In the genomic region with DNA sequence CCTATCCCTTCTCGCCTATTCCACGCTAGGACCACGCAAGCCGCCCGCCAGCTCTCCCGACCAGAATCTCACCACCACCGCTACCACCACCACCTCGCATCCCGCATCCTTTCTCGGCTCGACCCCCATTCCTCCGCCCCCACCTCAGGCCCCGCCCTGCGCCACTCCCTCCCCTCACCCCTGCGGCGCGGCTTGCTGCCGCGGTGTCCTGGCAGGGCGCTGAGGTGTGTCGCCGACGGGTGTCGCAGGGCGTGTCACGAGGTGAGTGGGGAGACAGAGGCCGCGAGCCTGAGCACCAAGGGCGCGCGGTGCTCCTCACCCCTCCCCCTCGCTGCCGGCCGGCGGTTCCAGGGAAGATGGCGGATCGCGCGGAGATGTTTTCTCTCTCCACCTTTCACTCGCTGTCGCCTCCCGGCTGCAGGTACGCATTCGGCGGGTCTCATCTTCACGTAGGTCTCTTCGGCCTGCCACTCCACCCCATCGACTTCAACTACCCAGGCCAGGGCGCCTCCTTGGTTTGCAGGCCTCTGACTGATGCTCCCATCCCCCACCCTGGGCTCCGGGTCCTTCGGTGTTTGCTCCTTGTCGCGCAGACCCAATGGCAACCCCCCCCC, we compare ENCODE assay signal across 8 mouse cellular contexts. TPM values are rescaled to one million over a fixed set of nuclear protein-coding genes. Genes with fewer than 3 reads are reported as not detected.
DNase-seq lines count a peak whose midpoint lies in the region; ATAC-seq and TF ChIP-seq lines count a peak whose summit lies in the region.

Gene Mapk8ip2, plus strand, starts transcription at position 49 of the 614 bp plus-strand sequence.

- H3K4me2 ChIP-seq in heart, embryonic 12.5 days, result peak within 1 kb of the TSS; percentile 91
- peak within 1 kb of the TSS; percentile 95 for H3K4me2 ChIP-seq in embryonic facial prominence, embryonic 13.5 days
- peak within 1 kb of the TSS; percentile 69 for H3K4me2 ChIP-seq in intestine, postnatal 0 days (replicated peaks; ENCODE audit: low read depth)
- H3K4me2 ChIP-seq in midbrain, embryonic 13.5 days (replicated peaks), result peak within 1 kb of the TSS; percentile 77

- H3K9ac ChIP-seq in heart, embryonic 12.5 days, result peak within 1 kb of the TSS; percentile 42; the same call in 1 of the 2 replicates
- H3K9ac ChIP-seq in embryonic facial prominence, embryonic 13.5 days, result peak within 1 kb of the TSS; percentile 59
- H3K9ac ChIP-seq in intestine, postnatal 0 days (ENCODE audit: low read depth, low read length), result no peak within 1 kb of the TSS
- peak within 1 kb of the TSS; percentile 90 for H3K9ac ChIP-seq in midbrain, embryonic 13.5 days (replicated peaks)

- no peak for TF ChIP-seq CTCF in intestine, postnatal 0 days (IDR thresholded peaks at IDR 0.05; ENCODE audit: low read depth)

- no peak within 1 kb of the TSS for H3K27ac ChIP-seq in heart, embryonic 12.5 days (ENCODE audit: poor library complexity, severe bottlenecking)
- H3K27ac ChIP-seq in embryonic facial prominence, embryonic 13.5 days, result no peak within 1 kb of the TSS
- no peak within 1 kb of the TSS for H3K27ac ChIP-seq in intestine, postnatal 0 days (ENCODE audit: low read depth, low read length)
- peak within 1 kb of the TSS; percentile 87 for H3K27ac ChIP-seq in midbrain, embryonic 13.5 days

- peaks cover 87% of the 10 kb centered on the region for H3K27me3 ChIP-seq in heart, embryonic 12.5 days (replicated peaks)
- H3K27me3 ChIP-seq in embryonic facial prominence, embryonic 13.5 days, result peaks cover 31% of the 10 kb centered on the region
- peaks cover 28% of the 10 kb centered on the region for H3K27me3 ChIP-seq in intestine, postnatal 0 days (replicated peaks; ENCODE audit: control insufficient read depth, insufficient read depth, low read length)
- peaks cover 10% of the 10 kb centered on the region; the same call in 1 of the 2 replicates for H3K27me3 ChIP-seq in midbrain, embryonic 13.5 days

- peak within 1 kb of the TSS; percentile 52 for H3K4me3 ChIP-seq in heart, embryonic 12.5 days
- H3K4me3 ChIP-seq in embryonic facial prominence, embryonic 13.5 days, result peak within 1 kb of the TSS; percentile 52
- peak within 1 kb of the TSS; percentile 39 for H3K4me3 ChIP-seq in intestine, postnatal 0 days (ENCODE audit: low read depth, low read length)
- peak within 1 kb of the TSS; percentile 79 for H3K4me3 ChIP-seq in midbrain, embryonic 13.5 days (replicated peaks)

- WGBS in heart, embryonic 12.5 days, result under 1% methylated on average over 53 of the region's 53 CpGs
- 1% methylated on average over 53 of the region's 53 CpGs for WGBS in embryonic facial prominence, embryonic 13.5 days
- under 1% methylated on average over 50 of the region's 53 CpGs for WGBS in intestine, postnatal 0 days
- under 1% methylated on average over 53 of the region's 53 CpGs for WGBS in midbrain, embryonic 13.5 days

- H3K9me3 ChIP-seq in heart, embryonic 12.5 days (replicated peaks), result no peaks in the 10 kb centered on the region
- no peaks in the 10 kb centered on the region for H3K9me3 ChIP-seq in embryonic facial prominence, embryonic 13.5 days
- H3K9me3 ChIP-seq in intestine, postnatal 0 days (ENCODE audit: control insufficient read depth), result no peaks in the 10 kb centered on the region
- no peaks in the 10 kb centered on the region for H3K9me3 ChIP-seq in midbrain, embryonic 13.5 days

- intact Hi-C loops in heart, postnatal 10 days (cut with DNase I), result no loop called here

- H3K36me3 ChIP-seq in heart, embryonic 12.5 days, result no peaks in the 10 kb centered on the region
- no peaks in the 10 kb centered on the region for H3K36me3 ChIP-seq in embryonic facial prominence, embryonic 13.5 days
- H3K36me3 ChIP-seq in intestine, postnatal 0 days (ENCODE audit: control insufficient read depth, insufficient read depth), result no peaks in the 10 kb centered on the region
- peaks cover 31% of the 10 kb centered on the region for H3K36me3 ChIP-seq in midbrain, embryonic 13.5 days

- ATAC-seq in heart, embryonic 12.5 days (ENCODE audit: insufficient number of reproducible peaks, low FRiP score), result peak; percentile 44; the same call in 1 of the 2 replicates
- no peak for ATAC-seq in embryonic facial prominence, embryonic 13.5 days (ENCODE audit: insufficient number of reproducible peaks, insufficient read depth, low FRiP score, low TSS enrichment, low read depth)
- no peak for ATAC-seq in intestine, postnatal 0 days
- peak; percentile 84 for ATAC-seq in midbrain, embryonic 13.5 days
- no peak for ATAC-seq in activated CD4-positive, CD25-positive, alpha-beta regulatory T cell, adult 4 months

- peaks cover 12% of the 10 kb centered on the region; the same call in 1 of the 2 replicates for H3K4me1 ChIP-seq in heart, embryonic 12.5 days (replicated peaks)
- H3K4me1 ChIP-seq in embryonic facial prominence, embryonic 13.5 days, result peaks cover 13% of the 10 kb centered on the region
- H3K4me1 ChIP-seq in intestine, postnatal 0 days (replicated peaks; ENCODE audit: control insufficient read depth, insufficient read depth, low read length), result no peaks in the 10 kb centered on the region
- peaks cover 31% of the 10 kb centered on the region for H3K4me1 ChIP-seq in midbrain, embryonic 13.5 days (replicated peaks)

- no peak for DNase-seq in heart, postnatal 10 days
- peak; percentile 32 for DNase-seq in adrenal gland, postnatal 25 days
- no peak for DNase-seq in c-Kit-positive CD71-positive TER-119-positive erythroid progenitor cells, embryonic 14.5 days (ENCODE audit: low spot score)

RNA-seq across cellular contexts. Expression of gene Mapk8ip2, which starts in this region (rescaled TPM):
- polyA plus RNA-seq in heart, embryonic 12.5 days (2016; fragmentation: Nextera tagmentation; extraction: Ambion mirVana), result 0.36 and 0.49 TPM in 2 replicates
- total RNA-seq in heart, postnatal 10 days (2021), result under 1 TPM; 0.05 to 0.12 TPM
- 6.2 and 10.1 TPM in 2 replicates for total RNA-seq in adrenal gland, postnatal 25 days (2021)
- 2.8 and 5.4 TPM in 2 replicates for polyA plus RNA-seq in embryonic facial prominence, embryonic 13.5 days (2015; fragmentation: Nextera tagmentation; extraction: Ambion mirVana)
- 1.9 and 2.0 TPM in 2 replicates for polyA plus RNA-seq in intestine, postnatal 0 days (2015; fragmentation: Nextera tagmentation; extraction: Ambion mirVana)
- polyA plus RNA-seq in midbrain, embryonic 13.5 days (2015; fragmentation: Nextera tagmentation; extraction: Ambion mirVana), result 72.9 and 75.9 TPM in 2 replicates
- polyA plus RNA-seq in activated CD4-positive, CD25-positive, alpha-beta regulatory T cell, adult 4 months (2017; shearing (Covaris generic)), result under 1 TPM in 1 of 2 experiments, not detected in 1; 0.34 TPM

Comparison
In these comparisons a context has a peak if more than half of its experiments do, and no peak if none do; other contexts are left out.
1. RNA of gene Mapk8ip2 (polyA plus RNA-seq): 72.9 to 75.9 TPM in midbrain, embryonic 13.5 days; 2.8 to 5.4 TPM in embryonic facial prominence, embryonic 13.5 days, 1.9 to 2.0 TPM in intestine, postnatal 0 days, 0.36 to 0.49 TPM in heart, embryonic 12.5 days and 0.34 TPM in activated CD4-positive, CD25-positive, alpha-beta regulatory T cell, adult 4 months; every median in the first group is over 10 times any median in the second.
2. Peak in ATAC-seq, H3K4me3 ChIP-seq, H3K9ac ChIP-seq and H3K4me2 ChIP-seq in heart, embryonic 12.5 days; RNA of the gene not detected or under 1 TPM.
3. Peak in every context shown above with its lines, with median percentiles within 50 percentile points of each other: H3K4me2 ChIP-seq and H3K4me3 ChIP-seq.